Mouse (Mus musculus) ES-Bruce4 (cell line): ENCODE measurements at regions not wholly inside any gene's neighbourhood (a gene's known extent, or its start where the extent isn't known, plus 50 kb on each side); places are given as distances from the start of the nearest gene placed in this dataset.

ENCODE experiments used
- CTCF ChIP-seq: IDR thresholded peaks from one replicate; pipeline ENCODE4 v1.8.1; 2011; ENCODE audit warnings: low read depth, low read length
- EP300 ChIP-seq: IDR thresholded peaks from 2 replicates; pipeline ENCODE4 v1.6.1; 2011; ENCODE audit warnings: low read depth, low read length; ENCODE audit not compliant: insufficient read depth
- POLR2A ChIP-seq: IDR thresholded peaks from one replicate; pipeline ENCODE4 v1.8.1; 2011; ENCODE audit warnings: low read length; ENCODE audit not compliant: insufficient read depth

GRCm38 (mm10) chr5:50778221-50778620 lies 719.4 kb upstream of the Adgra3 start:
- TF ChIP-seq POLR2A (no peak), EP300 (no peak), CTCF (no peak)
